Mouse (Mus musculus): ENCODE measurements around the gene Nudc. TPM values are rescaled to one million over a fixed set of nuclear protein-coding genes. Genes with fewer than 3 reads are reported as not detected.
"Not testable (repeated sequence)": the region's sequence is repeated elsewhere in the genome, so short reads cannot be mapped to it uniquely, and the experiment has no call there.

Nudc gene
- total RNA-seq, 2 experiments from 2014 or later: 119 to 121 TPM

GRCm38 (mm10) chr4:133552029-133552428, 6.2 kb upstream of the Nudc start:
- intact Hi-C loops (cut with DNase I): no loop called here
- DNase-seq: no peak

GRCm38 (mm10) chr4:133536652-133537051, 9.1 kb downstream of the Nudc start:
- intact Hi-C loops (cut with DNase I): no loop called here
- DNase-seq: no peak

- intact Hi-C loops (cut with DNase I): no loop called here
- no peak for DNase-seq
Measured at GRCm38 (mm10) chr4:133536081-133536480, 9.7 kb downstream of the Nudc start.

GRCm38 (mm10) chr4:133532777-133533176, 13.0 kb downstream of the Nudc start:
- DNase-seq: no peak

GRCm38 (mm10) chr4:133527788-133528187, 18.0 kb downstream of the Nudc start:
- no peak for DNase-seq
- intact Hi-C loops (cut with DNase I): no loop called here

More at GRCm38 (mm10) chr4:133532777-133533176, 13.0 kb downstream of the Nudc start:
- intact Hi-C loops (cut with DNase I): no loop called here

GRCm38 (mm10) chr4:133521502-133521901, 24.3 kb downstream of the Nudc start:
- intact Hi-C loops (cut with DNase I): no loop called here
- DNase-seq: no peak

GRCm38 (mm10) chr4:133519369-133519665, 26.5 kb downstream of the Nudc start:
- intact Hi-C loops (cut with DNase I): no loop called here
- DNase-seq: no peak

- no peak for DNase-seq
- intact Hi-C loops (cut with DNase I): no loop called here
Measured at GRCm38 (mm10) chr4:133518601-133519368, 27.0 kb downstream of the Nudc start, which contains the start of gene Kdf1. Gene Kdf1, plus strand, starts transcription at chr4:133518963.

- peak; percentile 80 for DNase-seq
- intact Hi-C loops (cut with DNase I): no loop called here
Measured at GRCm38 (mm10) chr4:133512972-133513371, 32.8 kb downstream of the Nudc start.

- DNase-seq; intact Hi-C loops (cut with DNase I): not testable (repeated sequence)
Measured at GRCm38 (mm10) chr4:133512511-133512910, 33.3 kb downstream of the Nudc start.

GRCm38 (mm10) chr4:133511050-133511449, 34.7 kb downstream of the Nudc start:
- intact Hi-C loops (cut with DNase I): no loop called here
- DNase-seq: no peak

GRCm38 (mm10) chr4:133508990-133509389, 36.8 kb downstream of the Nudc start:
- intact Hi-C loops (cut with DNase I): no loop called here
- peak; percentile 91 for DNase-seq

- intact Hi-C loops (cut with DNase I): no loop called here
- DNase-seq: no peak
Measured at GRCm38 (mm10) chr4:133506573-133506972, 39.2 kb downstream of the Nudc start.

- intact Hi-C loops (cut with DNase I): no loop called here
- DNase-seq: no peak
Measured at GRCm38 (mm10) chr4:133504755-133505485, 40.9 kb downstream of the Nudc start.

GRCm38 (mm10) chr4:133504300-133504699, 41.5 kb downstream of the Nudc start:
- no peak for DNase-seq
- intact Hi-C loops (cut with DNase I): no loop called here

- intact Hi-C loops (cut with DNase I): no loop called here
Measured at GRCm38 (mm10) chr4:133501514-133501913, 44.3 kb downstream of the Nudc start.

GRCm38 (mm10) chr4:133498160-133498724, 47.6 kb downstream of the Nudc start, which contains the start of gene Trnp1:
Gene Trnp1, minus strand, starts transcription at chr4:133498550.
- peak; percentile 82 for DNase-seq
- intact Hi-C loops (cut with DNase I): no loop called here

More at GRCm38 (mm10) chr4:133501514-133501913, 44.3 kb downstream of the Nudc start:
- DNase-seq: no peak

GRCm38 (mm10) chr4:133497461-133498159, 48.2 kb downstream of the Nudc start:
- intact Hi-C loops (cut with DNase I): no loop called here
- DNase-seq: no peak

GRCm38 (mm10) chr4:133496738-133497445, 48.9 kb downstream of the Nudc start:
- no peak for DNase-seq
- intact Hi-C loops (cut with DNase I): no loop called here

GRCm38 (mm10) chr4:133495711-133496110, 50.1 kb downstream of the Nudc start:
- DNase-seq: peak; percentile 80
- intact Hi-C loops (cut with DNase I): no loop called here

Data from left cerebral cortex, postnatal 4 days (tissue).